Mouse (Mus musculus) lung, embryonic 14.5 days (tissue): Measurements from ENCODE around the gene Frat1. TPM values are rescaled to one million over a fixed set of nuclear protein-coding genes. Genes with fewer than 3 reads are reported as not detected.

Experiments
- ATAC-seq: fragments of 200-750 bp; cut with Nextera tagmentation; 2 replicates; pipeline ENCODE4 v1.8.0; 2017; ENCODE audit warnings: mild to moderate bottlenecking, moderate TSS enrichment, moderate library complexity; ENCODE audit not compliant: insufficient read depth
- DNase-seq: peaks from one replicate; pipeline ENCODE4 v3.0.0-alpha.2; 2015
- H3K27ac ChIP-seq: fragments of 300-500 bp; sonication (generic); 2 replicates; pipeline ENCODE4 v1.5.1; 2014; ENCODE audit warnings: low read depth, mild to moderate bottlenecking, moderate library complexity
- H3K27me3 ChIP-seq: fragments of 300-500 bp; sonication (generic); 2 replicates; pipeline ENCODE4 v1.6.1; 2014; ENCODE audit warnings: low read length, control low read depth; ENCODE audit not compliant: insufficient read depth
- H3K36me3 ChIP-seq: fragments of 300-500 bp; sonication (generic); 2 replicates; pipeline ENCODE4 v1.6.1; 2014; ENCODE audit warnings: control low read depth; ENCODE audit not compliant: insufficient read depth
- H3K4me1 ChIP-seq: fragments of 300-500 bp; sonication (generic); 2 replicates; pipeline ENCODE4 v1.6.1; 2014; ENCODE audit warnings: antibody characterized with exemption, control low read depth; ENCODE audit not compliant: insufficient read depth
- H3K4me2 ChIP-seq: fragments of 300-500 bp; sonication (generic); 2 replicates; pipeline ENCODE4 v1.6.1; 2014; ENCODE audit warnings: mild to moderate bottlenecking
- H3K4me3 ChIP-seq: fragments of 300-500 bp; sonication (generic); 2 replicates; pipeline ENCODE4 v1.5.1; 2014; ENCODE audit warnings: low read depth, low read length
- H3K9ac ChIP-seq: fragments of 300-500 bp; sonication (generic); 2 replicates; pipeline ENCODE4 v1.6.1; 2014
- H3K9me3 ChIP-seq: fragments of 300-500 bp; sonication (generic); 2 replicates; pipeline ENCODE4 v1.6.1; 2016; ENCODE audit warnings: low read depth, low read length, control low read depth
- CTCF ChIP-seq: IDR thresholded peaks from 2 replicates; pipeline ENCODE4 v1.5.1; 2016; ENCODE audit warnings: antibody characterized with exemption, low read depth
- WGBS: fragments of 180-500 bp; shearing (Covaris S2); extraction: QIAGEN DNeasy Blood & Tissue Kit; methylation state at CpG from one replicate; pipeline ENCODE4 v1.1.7; 2014; 5-methylcytosine and 5-hydroxymethylcytosine counted together
- polyA plus RNA-seq: library from polyadenylated mRNA; unstranded; fragments of >200 nt; fragmentation: Nextera tagmentation; extraction: Ambion mirVana; gene quantifications from 2 replicates; pipeline ENCODE4 v1.2.1, GENCODE M21; 2014

Frat1 gene
- polyA plus RNA-seq, 1 experiment from 2014 or later, result 4.4 TPM

- no peak overlapping the region for H3K27ac ChIP-seq
- DNase-seq, result peak; percentile 39
- WGBS, result 44% methylated on average over 7 of the region's 7 CpGs
- TF ChIP-seq CTCF, result peak; percentile 52
- no peak overlapping the region for H3K4me3 ChIP-seq
- 0 out of 2 replicates have a peak, but pooled peaks cover 5% of the 10 kb centered on the region for H3K4me1 ChIP-seq
- no peaks in the 10 kb centered on the region for H3K27me3 ChIP-seq
- H3K9me3 ChIP-seq, result no peaks in the 10 kb centered on the region
- ATAC-seq, result no peak
- no peaks in the 10 kb centered on the region for H3K36me3 ChIP-seq
- H3K9ac ChIP-seq, result no peak overlapping the region
- H3K4me2 ChIP-seq, result no peak overlapping the region
Measured at GRCm38 (mm10) chr19:41803322-41803721, 26.4 kb upstream of the Frat1 start.

DNA sequence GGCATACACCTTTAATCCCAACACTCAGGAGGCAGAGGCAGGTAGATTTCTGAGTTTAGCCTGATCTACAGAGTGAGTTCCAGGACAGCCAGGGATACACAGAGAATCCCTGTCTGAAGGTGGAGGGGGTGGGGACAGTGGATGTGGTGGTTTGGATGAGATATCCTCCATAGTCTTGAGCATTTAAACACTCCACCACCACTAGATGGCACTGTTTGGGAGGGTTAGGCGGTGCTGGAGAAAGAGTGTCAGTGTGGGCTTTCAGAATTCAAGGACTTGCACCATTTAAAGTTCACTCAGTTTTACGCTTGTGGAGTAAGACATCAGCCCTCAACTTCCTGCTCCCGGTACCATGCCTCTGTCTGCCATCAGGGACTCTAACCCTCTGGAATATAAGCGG lies 23.9 kb upstream of the Frat1 start:
- no peak overlapping the region for H3K4me3 ChIP-seq
- WGBS, result 87% methylated on average over 4 of the region's 4 CpGs
- H3K4me2 ChIP-seq, result no peak overlapping the region
- H3K27me3 ChIP-seq, result no peaks in the 10 kb centered on the region
- H3K36me3 ChIP-seq, result no peaks in the 10 kb centered on the region
- ATAC-seq, result no peak
- H3K9me3 ChIP-seq, result no peaks in the 10 kb centered on the region
- H3K27ac ChIP-seq, result no peak overlapping the region
- no peaks in the 10 kb centered on the region for H3K4me1 ChIP-seq
- TF ChIP-seq CTCF, result peak; percentile 38
- no peak for DNase-seq
- H3K9ac ChIP-seq, result no peak overlapping the region

DNA sequence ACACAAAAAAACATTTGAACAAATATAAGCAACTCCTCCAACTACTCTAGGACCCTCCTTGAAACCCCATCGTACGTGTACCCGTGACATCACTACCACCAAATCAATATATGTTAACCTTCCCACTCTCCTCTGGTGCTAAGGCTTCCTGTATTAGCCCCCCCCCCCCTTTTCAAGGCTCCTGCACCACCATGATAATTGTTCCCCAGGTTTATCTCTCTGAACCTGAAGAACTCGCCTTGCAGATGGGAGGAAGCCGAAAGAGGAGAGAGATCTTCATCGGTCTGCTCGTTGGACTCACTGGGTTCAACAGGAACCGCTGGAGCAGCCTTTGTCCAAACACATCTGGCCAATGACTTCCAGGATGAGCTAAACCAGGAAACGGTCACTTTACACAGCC lies 22.3 kb upstream of the Frat1 start:
- ATAC-seq (no peak), DNase-seq (no peak)
- H3K9me3 ChIP-seq, result no peaks in the 10 kb centered on the region
- no peak overlapping the region for H3K27ac ChIP-seq
- no peaks in the 10 kb centered on the region for H3K36me3 ChIP-seq
- H3K4me1 ChIP-seq, result no peaks in the 10 kb centered on the region
- H3K9ac ChIP-seq, result no peak overlapping the region
- H3K27me3 ChIP-seq, result no peaks in the 10 kb centered on the region
- no peak for TF ChIP-seq CTCF
- no peak overlapping the region for H3K4me3 ChIP-seq
- H3K4me2 ChIP-seq, result no peak overlapping the region
- WGBS, result 74% methylated on average over 9 of the region's 9 CpGs

- Histone ChIP-seq H3K4me2 (no peak overlapping the region), H3K4me1 (no peaks in the 10 kb centered on the region), H3K9ac (no peak overlapping the region), H3K27ac (no peak overlapping the region), H3K27me3 (no peaks in the 10 kb centered on the region), H3K9me3 (no peaks in the 10 kb centered on the region), H3K4me3 (no peak overlapping the region), H3K36me3 (no peaks in the 10 kb centered on the region)
- DNase-seq (no peak), ATAC-seq (no peak)
- WGBS, result 67% methylated on average over 8 of the region's 8 CpGs
- no peak for TF ChIP-seq CTCF
Measured at GRCm38 (mm10) chr19:41808104-41808634, 21.6 kb upstream of the Frat1 start.

- TF ChIP-seq CTCF, result no peak
Measured at GRCm38 (mm10) chr19:41810074-41810473, 19.7 kb upstream of the Frat1 start.

DNA sequence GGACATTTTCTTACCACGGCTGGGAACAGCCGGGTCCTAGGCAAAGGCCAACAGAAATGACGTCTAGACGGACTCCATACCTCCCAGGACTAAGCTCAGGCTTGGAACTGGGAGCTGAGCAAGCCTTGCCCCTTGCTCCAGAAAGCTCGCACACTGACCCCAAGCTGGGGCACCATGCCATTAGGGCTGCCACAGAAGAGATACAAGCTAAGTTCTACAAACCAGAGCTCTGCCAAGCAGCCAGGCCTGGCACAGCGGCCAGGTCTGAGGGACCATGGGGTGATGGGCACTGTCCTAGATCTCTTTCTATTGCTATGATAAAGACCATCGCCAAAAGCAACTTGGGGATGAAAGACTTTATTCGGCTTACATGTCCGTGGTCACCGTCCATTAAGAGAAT lies 17.2 kb upstream of the Frat1 start:
- WGBS, result 87% methylated on average over 10 of the region's 10 CpGs
- DNase-seq (no peak), ATAC-seq (no peak)
- Histone ChIP-seq H3K4me1 (0 out of 2 replicates have a peak, but pooled peaks cover under 1% of the 10 kb centered on the region), H3K9me3 (no peaks in the 10 kb centered on the region), H3K27me3 (no peaks in the 10 kb centered on the region), H3K27ac (no peak overlapping the region), H3K4me2 (no peak overlapping the region), H3K4me3 (no peak overlapping the region), H3K9ac (no peak overlapping the region), H3K36me3 (no peaks in the 10 kb centered on the region)
- TF ChIP-seq CTCF, result no peak

More at GRCm38 (mm10) chr19:41810074-41810473, 19.7 kb upstream of the Frat1 start:
- Histone ChIP-seq H3K9me3 (no peaks in the 10 kb centered on the region), H3K4me2 (no peak overlapping the region), H3K27me3 (no peaks in the 10 kb centered on the region), H3K4me1 (no peaks in the 10 kb centered on the region), H3K36me3 (no peaks in the 10 kb centered on the region), H3K27ac (no peak overlapping the region), H3K9ac (no peak overlapping the region), H3K4me3 (no peak overlapping the region)
- ATAC-seq, result no peak
- DNase-seq, result no peak
- WGBS, result 71% methylated on average over 5 of the region's 5 CpGs

GRCm38 (mm10) chr19:41813374-41813773 lies 16.4 kb upstream of the Frat1 start:
- no peak for TF ChIP-seq CTCF
- no peak for ATAC-seq
- Histone ChIP-seq H3K36me3 (no peaks in the 10 kb centered on the region), H3K4me2 (no peak overlapping the region), H3K27me3 (no peaks in the 10 kb centered on the region), H3K27ac (no peak overlapping the region), H3K9me3 (no peaks in the 10 kb centered on the region), H3K4me1 (0 out of 2 replicates have a peak, but pooled peaks cover 3% of the 10 kb centered on the region), H3K4me3 (no peak overlapping the region), H3K9ac (no peak overlapping the region)
- no peak for DNase-seq
- WGBS, result 88% methylated on average over 4 of the region's 4 CpGs
